Mouse (Mus musculus): ENCODE measurements at regions not wholly inside any gene's neighbourhood (a gene's known extent, or its start where the extent isn't known, plus 50 kb on each side); places are given as distances from the start of the nearest gene placed in this dataset.

DNA sequence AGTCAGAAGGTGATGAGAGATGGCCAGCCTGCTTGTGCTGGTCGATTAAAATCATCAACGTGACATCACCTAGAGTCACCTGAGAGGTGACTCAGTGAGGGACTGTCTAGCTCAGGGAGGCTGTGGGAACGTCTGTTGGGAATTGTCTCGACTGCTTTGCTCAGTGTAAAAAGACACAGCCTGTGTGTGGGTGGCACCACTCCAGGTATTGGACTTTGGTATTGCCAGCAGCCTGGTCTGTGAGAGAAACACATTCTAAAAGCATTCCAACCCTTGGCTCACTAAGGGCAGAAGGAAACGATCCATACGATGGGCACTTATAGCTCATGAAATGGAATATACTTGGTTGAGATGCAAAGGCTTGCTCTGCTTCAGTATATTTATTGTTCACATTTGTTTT, 209.2 kb downstream of the Mroh4 start:
- TF ChIP-seq CTCF (IDR thresholded peaks at IDR 0.05; ENCODE audit: extremely low read depth, insufficient read depth, low read length), result no peak
- no peak for TF ChIP-seq POLR2A (IDR thresholded peaks at IDR 0.05; ENCODE audit: extremely low read depth, insufficient read depth, low read length)

Measured in cortical plate, adult 2 months (tissue).